Mouse (Mus musculus): Measurements from ENCODE around the gene Bok. TPM values are rescaled to one million over a fixed set of nuclear protein-coding genes. Genes with fewer than 3 reads are reported as not detected.

Gene Bok
- polyA plus RNA-seq, 1 experiment from 2014 or later: 79.8 TPM

- Histone ChIP-seq H3K36me3 (replicated peaks; ENCODE audit: control insufficient read depth, insufficient read depth) (peaks cover 6% of the 10 kb centered on the region), H3K4me2 (replicated peaks) (peak overlapping the region; percentile 87), H3K9ac (peak overlapping the region; percentile 86), H3K4me1 (replicated peaks; ENCODE audit: control insufficient read depth, insufficient read depth, low read length) (peaks cover 21% of the 10 kb centered on the region), H3K4me3 (replicated peaks; ENCODE audit: low read length) (peak overlapping the region; percentile 61), H3K9me3 (ENCODE audit: control insufficient read depth, low read length) (no peaks in the 10 kb centered on the region), H3K27ac (peak overlapping the region; percentile 82), H3K27me3 (ENCODE audit: control insufficient read depth, insufficient read depth, low read length) (0 out of 2 replicates have a peak, but pooled peaks cover 6% of the 10 kb centered on the region)
- DNase-seq (ENCODE audit: low spot score): no peak
- WGBS: 42% methylated on average over 3 of the region's 3 CpGs
- no peak for ATAC-seq (ENCODE audit: low FRiP score)
Observed at GRCm38 (mm10) chr1:93686961-93687320, 1.5 kb downstream of the Bok start.

- peak overlapping the region; percentile 87; the same call in 1 of the 2 replicates for H3K4me2 ChIP-seq (replicated peaks)
- no peak; the same call in 1 of the 2 replicates for ATAC-seq (ENCODE audit: low FRiP score)
Observed at GRCm38 (mm10) chr1:93688154-93688553, 2.7 kb downstream of the Bok start.

GRCm38 (mm10) chr1:93689901-93690496 lies 4.5 kb downstream of the Bok start:
- Histone ChIP-seq H3K9me3 (ENCODE audit: control insufficient read depth, low read length) (no peaks in the 10 kb centered on the region), H3K36me3 (replicated peaks; ENCODE audit: control insufficient read depth, insufficient read depth) (peaks cover 16% of the 10 kb centered on the region), H3K27me3 (ENCODE audit: control insufficient read depth, insufficient read depth, low read length) (no peaks in the 10 kb centered on the region), H3K9ac (no peak overlapping the region), H3K4me1 (replicated peaks; ENCODE audit: control insufficient read depth, insufficient read depth, low read length) (peaks cover 21% of the 10 kb centered on the region), H3K4me2 (replicated peaks) (no peak overlapping the region), H3K4me3 (replicated peaks; ENCODE audit: low read length) (no peak overlapping the region), H3K27ac (no peak overlapping the region)
- DNase-seq (ENCODE audit: low spot score) (no peak), ATAC-seq (ENCODE audit: low FRiP score) (no peak)
- 88% methylated on average over 7 of the region's 7 CpGs for WGBS

More at GRCm38 (mm10) chr1:93688154-93688553, 2.7 kb downstream of the Bok start:
- Histone ChIP-seq H3K4me1 (replicated peaks; ENCODE audit: control insufficient read depth, insufficient read depth, low read length) (peaks cover 21% of the 10 kb centered on the region), H3K9ac (no peak overlapping the region), H3K27me3 (ENCODE audit: control insufficient read depth, insufficient read depth, low read length) (0 out of 2 replicates have a peak, but pooled peaks cover 6% of the 10 kb centered on the region), H3K27ac (no peak overlapping the region), H3K4me3 (replicated peaks; ENCODE audit: low read length) (no peak overlapping the region), H3K36me3 (replicated peaks; ENCODE audit: control insufficient read depth, insufficient read depth) (peaks cover 11% of the 10 kb centered on the region), H3K9me3 (ENCODE audit: control insufficient read depth, low read length) (no peaks in the 10 kb centered on the region)
- 62% methylated on average over 8 of the region's 8 CpGs for WGBS
- DNase-seq (ENCODE audit: low spot score): no peak

- peaks cover 21% of the 10 kb centered on the region for H3K4me1 ChIP-seq (replicated peaks; ENCODE audit: control insufficient read depth, insufficient read depth, low read length)
- H3K4me2 ChIP-seq (replicated peaks): no peak overlapping the region
- no peak overlapping the region for H3K9ac ChIP-seq
- H3K9me3 ChIP-seq (ENCODE audit: control insufficient read depth, low read length): no peaks in the 10 kb centered on the region
- 93% methylated on average over 8 of the region's 8 CpGs for WGBS
- H3K27me3 ChIP-seq (ENCODE audit: control insufficient read depth, insufficient read depth, low read length): no peaks in the 10 kb centered on the region
- no peak overlapping the region for H3K4me3 ChIP-seq (replicated peaks; ENCODE audit: low read length)
- no peak for DNase-seq (ENCODE audit: low spot score)
- ATAC-seq (ENCODE audit: low FRiP score): no peak
- no peak overlapping the region for H3K27ac ChIP-seq
- peaks cover 25% of the 10 kb centered on the region for H3K36me3 ChIP-seq (replicated peaks; ENCODE audit: control insufficient read depth, insufficient read depth)
Observed at GRCm38 (mm10) chr1:93691106-93691505, 5.6 kb downstream of the Bok start.

GRCm38 (mm10) chr1:93691786-93692357 lies 6.4 kb downstream of the Bok start:
- Histone ChIP-seq H3K9me3 (ENCODE audit: control insufficient read depth, low read length) (no peaks in the 10 kb centered on the region), H3K4me3 (replicated peaks; ENCODE audit: low read length) (no peak overlapping the region), H3K4me2 (replicated peaks) (no peak overlapping the region), H3K9ac (no peak overlapping the region), H3K4me1 (replicated peaks; ENCODE audit: control insufficient read depth, insufficient read depth, low read length) (peaks cover 16% of the 10 kb centered on the region), H3K27ac (no peak overlapping the region), H3K36me3 (replicated peaks; ENCODE audit: control insufficient read depth, insufficient read depth) (peaks cover 31% of the 10 kb centered on the region), H3K27me3 (ENCODE audit: control insufficient read depth, insufficient read depth, low read length) (no peaks in the 10 kb centered on the region)
- DNase-seq (ENCODE audit: low spot score) (no peak), ATAC-seq (ENCODE audit: low FRiP score) (no peak)
- 69% methylated on average over 10 of the region's 10 CpGs for WGBS

GRCm38 (mm10) chr1:93692773-93693172 lies 7.3 kb downstream of the Bok start:
- no peaks in the 10 kb centered on the region for H3K9me3 ChIP-seq (ENCODE audit: control insufficient read depth, low read length)
- peaks cover 7% of the 10 kb centered on the region for H3K4me1 ChIP-seq (replicated peaks; ENCODE audit: control insufficient read depth, insufficient read depth, low read length)
- no peak for ATAC-seq (ENCODE audit: low FRiP score)
- peaks cover 31% of the 10 kb centered on the region for H3K36me3 ChIP-seq (replicated peaks; ENCODE audit: control insufficient read depth, insufficient read depth)
- H3K4me2 ChIP-seq (replicated peaks): no peak overlapping the region
- H3K4me3 ChIP-seq (replicated peaks; ENCODE audit: low read length): no peak overlapping the region
- DNase-seq (ENCODE audit: low spot score): no peak
- no peaks in the 10 kb centered on the region for H3K27me3 ChIP-seq (ENCODE audit: control insufficient read depth, insufficient read depth, low read length)
- H3K9ac ChIP-seq: no peak overlapping the region
- no peak overlapping the region for H3K27ac ChIP-seq
- WGBS: 96% methylated on average over 9 of the region's 9 CpGs

- Histone ChIP-seq H3K4me1 (replicated peaks; ENCODE audit: control insufficient read depth, insufficient read depth, low read length) (0 out of 2 replicates have a peak, but pooled peaks cover 4% of the 10 kb centered on the region), H3K4me3 (replicated peaks; ENCODE audit: low read length) (no peak overlapping the region), H3K36me3 (replicated peaks; ENCODE audit: control insufficient read depth, insufficient read depth) (peaks cover 31% of the 10 kb centered on the region), H3K9me3 (ENCODE audit: control insufficient read depth, low read length) (no peaks in the 10 kb centered on the region), H3K27ac (no peak overlapping the region), H3K4me2 (replicated peaks) (no peak overlapping the region), H3K27me3 (ENCODE audit: control insufficient read depth, insufficient read depth, low read length) (no peaks in the 10 kb centered on the region), H3K9ac (no peak overlapping the region)
- DNase-seq (ENCODE audit: low spot score): no peak
- 93% methylated on average over 3 of the region's 3 CpGs for WGBS
- ATAC-seq (ENCODE audit: low FRiP score): no peak
Observed at GRCm38 (mm10) chr1:93693502-93693901, 8.0 kb downstream of the Bok start.

- Histone ChIP-seq H3K4me3 (replicated peaks; ENCODE audit: low read length) (no peak overlapping the region), H3K27me3 (ENCODE audit: control insufficient read depth, insufficient read depth, low read length) (no peaks in the 10 kb centered on the region), H3K27ac (no peak overlapping the region), H3K4me2 (replicated peaks) (no peak overlapping the region), H3K9ac (no peak overlapping the region), H3K9me3 (ENCODE audit: control insufficient read depth, low read length) (no peaks in the 10 kb centered on the region), H3K4me1 (replicated peaks; ENCODE audit: control insufficient read depth, insufficient read depth, low read length) (0 out of 2 replicates have a peak, but pooled peaks cover under 1% of the 10 kb centered on the region), H3K36me3 (replicated peaks; ENCODE audit: control insufficient read depth, insufficient read depth) (peaks cover 31% of the 10 kb centered on the region)
- 94% methylated on average over 10 of the region's 10 CpGs for WGBS
- DNase-seq (ENCODE audit: low spot score) (no peak), ATAC-seq (ENCODE audit: low FRiP score) (no peak)
Observed at GRCm38 (mm10) chr1:93693943-93694342, 8.5 kb downstream of the Bok start.

- WGBS: 93% methylated on average over 6 of the region's 6 CpGs
- Histone ChIP-seq H3K4me3 (replicated peaks; ENCODE audit: low read length) (no peak overlapping the region), H3K4me2 (replicated peaks) (no peak overlapping the region), H3K9me3 (ENCODE audit: control insufficient read depth, low read length) (no peaks in the 10 kb centered on the region), H3K27ac (no peak overlapping the region), H3K27me3 (ENCODE audit: control insufficient read depth, insufficient read depth, low read length) (no peaks in the 10 kb centered on the region), H3K9ac (no peak overlapping the region), H3K4me1 (replicated peaks; ENCODE audit: control insufficient read depth, insufficient read depth, low read length) (no peaks in the 10 kb centered on the region), H3K36me3 (replicated peaks; ENCODE audit: control insufficient read depth, insufficient read depth) (peaks cover 31% of the 10 kb centered on the region)
- ATAC-seq (ENCODE audit: low FRiP score) (no peak), DNase-seq (ENCODE audit: low spot score) (no peak)
Observed at GRCm38 (mm10) chr1:93694966-93695365, 9.5 kb downstream of the Bok start.

Measured in hindbrain, embryonic 14.5 days (tissue).